Mouse (Mus musculus) bone marrow, adult 2 months (tissue): ENCODE measurements around the gene Tbc1d1.

ENCODE experiments used
- CTCF ChIP-seq: fragments of 200-500 bp; IDR thresholded peaks from 2 replicates; pipeline ENCODE4 v1.5.1; 2011; ENCODE audit warnings: low read length, control low read depth; ENCODE audit not compliant: control insufficient read depth, insufficient read depth
- POLR2A ChIP-seq: fragments of 200-500 bp; IDR thresholded peaks from 2 replicates; pipeline ENCODE4 v1.6.1; 2011; ENCODE audit warnings: low read depth, mild to moderate bottlenecking, control low read depth, low read length, borderline replicate concordance; ENCODE audit not compliant: control insufficient read depth

DNA sequence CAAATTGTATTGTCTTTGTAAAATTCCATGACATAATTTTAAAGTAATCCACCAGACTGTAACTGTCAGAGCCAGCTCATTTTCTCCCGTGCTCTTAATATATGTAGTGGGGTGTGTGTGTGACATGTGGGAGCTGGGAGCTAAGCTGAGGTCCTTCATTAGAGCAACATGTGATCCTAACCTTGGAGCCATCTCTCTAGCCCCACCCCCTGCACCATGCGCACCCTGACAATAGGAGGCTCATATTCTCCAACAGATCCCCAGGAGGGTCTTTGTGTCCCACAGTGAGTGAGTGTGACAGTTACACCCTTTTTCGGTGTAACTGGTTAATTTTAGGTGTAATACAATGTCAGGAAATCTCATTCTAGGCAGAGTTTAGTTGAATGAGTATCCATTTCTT, 16.8 kb downstream of the Tbc1d1 start:
- TF ChIP-seq POLR2A (no peak), CTCF (no peak)
